17 mouse cellular contexts compared by ENCODE assay signal in genomic region chr6:28633656-28634055, GRCm38 (mm10).
DNase-seq lines count a peak whose midpoint lies in the region; ATAC-seq and TF ChIP-seq lines count a peak whose summit lies in the region.
"Had no signal": no experiment of that assay in that cellular context is flagged by ENCODE, and none has a peak within 500 bp of the region (broad histone marks: within the 10 kb centered on the region; RNA-seq: fewer than 3 reads in every experiment).

No protein-coding gene starts in this region.

- peaks cover 6% of the 10 kb centered on the region for H3K36me3 ChIP-seq in heart, adult 2 months (ENCODE audit: control insufficient read depth, insufficient read depth, low read length)
- H3K36me3 ChIP-seq in midbrain, embryonic 12.5 days = no peaks in the 10 kb centered on the region
- H3K36me3 ChIP-seq in midbrain, embryonic 14.5 days (ENCODE audit: control insufficient read depth, insufficient read depth, low read length) = no peaks in the 10 kb centered on the region
- H3K36me3 ChIP-seq: hindbrain, embryonic 15.5 days; liver, embryonic 15.5 days; midbrain, embryonic 13.5 days had no signal

- H3K4me1 ChIP-seq in heart, adult 2 months (ENCODE audit: control insufficient read depth, insufficient read depth, low read length) = peaks cover 9% of the 10 kb centered on the region
- peaks cover 33% of the 10 kb centered on the region for H3K4me1 ChIP-seq in midbrain, embryonic 12.5 days
- peaks cover 8% of the 10 kb centered on the region for H3K4me1 ChIP-seq in midbrain, embryonic 14.5 days (ENCODE audit: control insufficient read depth, insufficient read depth, low read length)

- no peak overlapping the region for H3K4me3 ChIP-seq in heart, adult 2 months
- no peak overlapping the region for H3K4me3 ChIP-seq in midbrain, embryonic 12.5 days
- no peak overlapping the region for H3K4me3 ChIP-seq in midbrain, embryonic 14.5 days (replicated peaks; ENCODE audit: low read depth, low read length)
- H3K4me3 ChIP-seq: embryonic facial prominence, embryonic 10.5 days; hindbrain, embryonic 15.5 days; liver, embryonic 15.5 days; midbrain, embryonic 13.5 days; myocyte had no signal

- no peaks in the 10 kb centered on the region for H3K9me3 ChIP-seq in midbrain, embryonic 12.5 days
- no peaks in the 10 kb centered on the region for H3K9me3 ChIP-seq in midbrain, embryonic 14.5 days (ENCODE audit: control insufficient read depth, low read length)
- H3K9me3 ChIP-seq: embryonic facial prominence, embryonic 10.5 days; hindbrain, embryonic 15.5 days; liver, embryonic 15.5 days; midbrain, embryonic 13.5 days had no signal

- TF ChIP-seq EP300 in heart, adult 2 months (IDR thresholded peaks at IDR 0.05; ENCODE audit: insufficient read depth, low read depth, low read length) = no peak

- no peaks in the 10 kb centered on the region for H3K27me3 ChIP-seq in heart, adult 2 months (ENCODE audit: control insufficient read depth, insufficient read depth, low read length)
- H3K27me3 ChIP-seq in midbrain, embryonic 12.5 days = no peaks in the 10 kb centered on the region
- H3K27me3 ChIP-seq in midbrain, embryonic 14.5 days (ENCODE audit: control insufficient read depth, insufficient read depth, low read length) = no peaks in the 10 kb centered on the region
- H3K27me3 ChIP-seq: hindbrain, embryonic 15.5 days; liver, embryonic 15.5 days; midbrain, embryonic 13.5 days had no signal

- 68% methylated on average over 3 of the region's 3 CpGs for WGBS in heart, adult 2 months
- WGBS in midbrain, embryonic 12.5 days = 61% methylated on average over 3 of the region's 3 CpGs
- 54% methylated on average over 3 of the region's 3 CpGs for WGBS in midbrain, embryonic 14.5 days

- intact Hi-C loops in heart, adult 2 months (cut with DNase I) = no loop called here

- H3K27ac ChIP-seq in heart, adult 2 months = no peak overlapping the region
- H3K27ac ChIP-seq in midbrain, embryonic 12.5 days (replicated peaks) = peak overlapping the region; percentile 26; the same call in 1 of the 2 replicates
- H3K27ac ChIP-seq in midbrain, embryonic 14.5 days (replicated peaks; ENCODE audit: low read depth, low read length) = no peak overlapping the region
- H3K27ac ChIP-seq: embryonic facial prominence, embryonic 10.5 days; liver, embryonic 15.5 days; midbrain, embryonic 13.5 days had no signal

- DNase-seq in heart, adult 2 months = no peak
- no peak for DNase-seq in heart, adult 9 months (ENCODE audit: low spot score in 2 of 2)
- DNase-seq in midbrain, embryonic 14.5 days = no peak
- peak; percentile 43 to 54 for DNase-seq in cerebellum, adult 18-20 months
- DNase-seq in cerebellum, postnatal 10 days = peak; percentile 48 to 50
- DNase-seq in T-cell, adult 2 months (ENCODE audit: low spot score) = no peak
- no peak for DNase-seq in urinary bladder, postnatal 10 days (ENCODE audit: low spot score)
- DNase-seq: adrenal gland, adult 2 months; gastrocnemius, postnatal 10 days; thymus, adult 2 months had no signal

- no peak for ATAC-seq in midbrain, embryonic 12.5 days (ENCODE audit: low FRiP score, low read depth)
- ATAC-seq in midbrain, embryonic 14.5 days (ENCODE audit: low FRiP score, low TSS enrichment) = no peak
- ATAC-seq: intestine, postnatal 0 days had no signal

- peak; percentile 15; the same call in 1 of the 2 replicates for TF ChIP-seq CTCF in heart, adult 2 months (IDR thresholded peaks at IDR 0.05)

- no peak overlapping the region for H3K4me2 ChIP-seq in midbrain, embryonic 12.5 days (replicated peaks)
- no peak overlapping the region for H3K4me2 ChIP-seq in midbrain, embryonic 14.5 days (ENCODE audit: low read length)
- H3K4me2 ChIP-seq: hindbrain, embryonic 15.5 days; liver, embryonic 15.5 days; midbrain, embryonic 13.5 days had no signal

- no peak for TF ChIP-seq POLR2A in heart, adult 2 months (IDR thresholded peaks at IDR 0.05; ENCODE audit: insufficient read depth, low read depth, low read length)

- no peaks in the 10 kb centered on the region for H3K79me2 ChIP-seq in heart, adult 2 months (replicated peaks; ENCODE audit: control insufficient read depth, insufficient read depth, low read length)

- H3K9ac ChIP-seq in heart, adult 2 months (ENCODE audit: low read depth, low read length) = no peak overlapping the region
- no peak overlapping the region for H3K9ac ChIP-seq in midbrain, embryonic 12.5 days (replicated peaks)
- no peak overlapping the region for H3K9ac ChIP-seq in midbrain, embryonic 14.5 days (replicated peaks; ENCODE audit: low read length)
- H3K9ac ChIP-seq: hindbrain, embryonic 15.5 days; liver, embryonic 15.5 days; midbrain, embryonic 13.5 days had no signal

Comparison
In these comparisons a context has a peak if more than half of its experiments do, and no peak if none do; other contexts are left out.
1. DNase-seq: peak in cerebellum, adult 18-20 months (2 of 2) and cerebellum, postnatal 10 days (2 of 2); none in heart, adult 2 months (0 of 2), heart, adult 9 months (0 of 2), midbrain, embryonic 14.5 days (single experiment), T-cell, adult 2 months (single experiment) and urinary bladder, postnatal 10 days (single experiment).